In genomic region chr19:46003371-46004226, GRCm38 (mm10) we compare ENCODE assay signal across 8 mouse cellular contexts. TPM values are rescaled to one million over a fixed set of nuclear protein-coding genes. Genes with fewer than 3 reads are reported as not detected.
DNase-seq lines count a peak whose midpoint lies in the region; ATAC-seq and TF ChIP-seq lines count a peak whose summit lies in the region.

TSS of gene Hps6 (plus strand) at chr19:46003508.

- H3K9ac ChIP-seq in ES-Bruce4 (ENCODE audit: low read depth, poor library complexity, severe bottlenecking), result peak within 1 kb of the TSS; percentile 69
- peak within 1 kb of the TSS; percentile 69 for H3K9ac ChIP-seq in forebrain, embryonic 14.5 days (ENCODE audit: low read length)
- peak within 1 kb of the TSS; percentile 61 for H3K9ac ChIP-seq in neural tube, embryonic 14.5 days (replicated peaks; ENCODE audit: low read depth, low read length)

- no peak for TF ChIP-seq CTCF in ES-Bruce4 (IDR thresholded peaks at IDR 0.05; ENCODE audit: low read depth, low read length)

- no peaks in the 10 kb centered on the region for H3K27me3 ChIP-seq in ES-Bruce4 (ENCODE audit: control insufficient read depth, insufficient read depth, low read length, poor library complexity, severe bottlenecking)
- H3K27me3 ChIP-seq in forebrain, embryonic 14.5 days (replicated peaks; ENCODE audit: control insufficient read depth, insufficient read depth, low read length), result no peaks in the 10 kb centered on the region
- 0 out of 2 replicates have a peak, but pooled peaks cover 3% of the 10 kb centered on the region for H3K27me3 ChIP-seq in neural tube, embryonic 14.5 days (ENCODE audit: control insufficient read depth, insufficient read depth, low read length)

- H3K4me2 ChIP-seq in forebrain, embryonic 14.5 days (ENCODE audit: low read length), result peak within 1 kb of the TSS; percentile 95
- H3K4me2 ChIP-seq in neural tube, embryonic 14.5 days (ENCODE audit: low read depth, low read length), result peak within 1 kb of the TSS; percentile 89

- peak; percentile 76 for TF ChIP-seq EP300 in ES-Bruce4 (IDR thresholded peaks at IDR 0.05; ENCODE audit: insufficient read depth, low read depth, low read length)

- peak; percentile 82 for DNase-seq in cerebellum, adult 11 months
- peak; percentile 57 for DNase-seq in forebrain, embryonic 14.5 days (ENCODE audit: low spot score)
- peak; percentile 89 to 92 for DNase-seq in heart, postnatal 36 days
- DNase-seq in layer of hippocampus, adult 18-20 months (ENCODE audit: low spot score in 2 of 2), result peak; percentile 49 to 71
- DNase-seq in lung, adult 18-20 months, result peak; percentile 93 to 95
- peak; percentile 88 for DNase-seq in testis, postnatal 10 days (ENCODE audit: low spot score)

- peak; percentile 66 for ATAC-seq in forebrain, embryonic 14.5 days
- peak; percentile 62; the same call in 1 of the 2 replicates for ATAC-seq in neural tube, embryonic 14.5 days (ENCODE audit: low read depth)

- intact Hi-C loops in heart, postnatal 36 days (cut with DNase I), result loop anchor here (2.0 kb wide), 1 partner anchor 41 kb away; the partner anchor contains the start of genes Ldb1 and Pprc1

- H3K27ac ChIP-seq in ES-Bruce4 (ENCODE audit: insufficient read depth, low read length), result no peak within 1 kb of the TSS
- no peak within 1 kb of the TSS for H3K27ac ChIP-seq in forebrain, embryonic 14.5 days (ENCODE audit: low read depth, low read length)
- no peak within 1 kb of the TSS for H3K27ac ChIP-seq in neural tube, embryonic 14.5 days (ENCODE audit: low read depth, low read length)

- no peaks in the 10 kb centered on the region for H3K4me1 ChIP-seq in ES-Bruce4 (ENCODE audit: control insufficient read depth, insufficient read depth, low read length)
- H3K4me1 ChIP-seq in forebrain, embryonic 14.5 days (ENCODE audit: control insufficient read depth, insufficient read depth, low read length), result peaks cover 5% of the 10 kb centered on the region
- no peaks in the 10 kb centered on the region for H3K4me1 ChIP-seq in neural tube, embryonic 14.5 days (ENCODE audit: control insufficient read depth, insufficient read depth, low read length)

- no peaks in the 10 kb centered on the region for H3K9me3 ChIP-seq in ES-Bruce4 (replicated peaks; ENCODE audit: control insufficient read depth, insufficient read depth, low read length, poor library complexity, severe bottlenecking)
- H3K9me3 ChIP-seq in forebrain, embryonic 14.5 days (replicated peaks; ENCODE audit: control insufficient read depth, low read length), result no peaks in the 10 kb centered on the region
- no peaks in the 10 kb centered on the region for H3K9me3 ChIP-seq in neural tube, embryonic 14.5 days (ENCODE audit: control insufficient read depth, low read length)

- H3K36me3 ChIP-seq in ES-Bruce4 (ENCODE audit: control insufficient read depth, insufficient read depth, low read length, poor library complexity, severe bottlenecking), result no peaks in the 10 kb centered on the region
- no peaks in the 10 kb centered on the region for H3K36me3 ChIP-seq in forebrain, embryonic 14.5 days (ENCODE audit: control insufficient read depth, insufficient read depth, low read length)
- no peaks in the 10 kb centered on the region for H3K36me3 ChIP-seq in neural tube, embryonic 14.5 days (ENCODE audit: control insufficient read depth, insufficient read depth, low read length)

- TF ChIP-seq POLR2A in ES-Bruce4 (IDR thresholded peaks at IDR 0.05; ENCODE audit: insufficient read depth, low read length), result no peak

- WGBS in forebrain, embryonic 14.5 days, result 2% methylated on average over 70 of the region's 70 CpGs
- WGBS in neural tube, embryonic 14.5 days, result 2% methylated on average over 70 of the region's 70 CpGs

- H3K4me3 ChIP-seq in ES-Bruce4 (ENCODE audit: low read depth, low read length), result peak within 1 kb of the TSS; percentile 66
- H3K4me3 ChIP-seq in forebrain, embryonic 14.5 days (ENCODE audit: low read depth, low read length), result peak within 1 kb of the TSS; percentile 54
- H3K4me3 ChIP-seq in neural tube, embryonic 14.5 days (ENCODE audit: low read depth, low read length), result peak within 1 kb of the TSS; percentile 47

RNA-seq across cellular contexts. Expression of gene Hps6, which starts in this region (rescaled TPM):
- polyA plus RNA-seq in ES-Bruce4 (2011; ENCODE audit: insufficient read depth, insufficient read length, low read depth, missing spikeins), result 3.1 and 3.3 TPM in 2 replicates
- polyA plus RNA-seq in forebrain, embryonic 14.5 days (2014; fragmentation: Nextera tagmentation; extraction: Ambion mirVana), result 0.98 and 1.4 TPM in 2 replicates
- total RNA-seq in heart, postnatal 36 days (2021), result 1 to 10 TPM; 6.1 to 6.3 TPM
- total RNA-seq in layer of hippocampus, adult 18-20 months (2021), result 1 to 10 TPM; 7.5 to 9.7 TPM
- 1.4 and 2.4 TPM in 2 replicates for polyA plus RNA-seq in neural tube, embryonic 14.5 days (2014; fragmentation: Nextera tagmentation; extraction: Ambion mirVana)
